Mouse (Mus musculus): ENCODE data around the gene Dok3. TPM values are rescaled to one million over a fixed set of nuclear protein-coding genes. Genes with fewer than 3 reads are reported as not detected.

The Dok3 gene
- total and polyA plus RNA-seq, 3 experiments, result 1.6 to 4.3 TPM; not detected in 1

- TF ChIP-seq MYC (IDR thresholded peaks at IDR 0.05; ENCODE audit: low read depth, low read length), result no peak
- no peak for TF ChIP-seq ELF1 (IDR thresholded peaks at IDR 0.05; ENCODE audit: low read depth, low read length)
- peak; percentile 56; the same call in 1 of the 2 replicates for TF ChIP-seq TCF12 (IDR thresholded peaks at IDR 0.05; ENCODE audit: low read depth, low read length)
- TF ChIP-seq HCFC1 (IDR thresholded peaks at IDR 0.05; ENCODE audit: low read depth, low read length), result no peak
- no peak for TF ChIP-seq CHD2 (IDR thresholded peaks at IDR 0.05; ENCODE audit: low read length)
- peak; percentile 61 for TF ChIP-seq MYB (IDR thresholded peaks at IDR 0.05; ENCODE audit: low read depth, low read length)
- TF ChIP-seq POLR2AphosphoS5 (IDR thresholded peaks at IDR 0.05; ENCODE audit: borderline replicate concordance, low read depth, low read length), result no peak
- TF ChIP-seq KAT2A (conservative IDR thresholded peaks at IDR 0.05; ENCODE audit: low read depth, low read length), result no peak
- TF ChIP-seq SMC3 (IDR thresholded peaks at IDR 0.05; ENCODE audit: low read depth, low read length), result 0 out of 2 replicates have a peak, but pooled peaks have one; percentile 2
- peak; percentile 31; the same call in 1 of the 2 replicates for TF ChIP-seq NRF1 (IDR thresholded peaks at IDR 0.05; ENCODE audit: insufficient read depth, low read depth, low read length, poor library complexity, severe bottlenecking)
- peak; percentile 40 for TF ChIP-seq SIN3A (IDR thresholded peaks at IDR 0.05; ENCODE audit: low read length)
- TF ChIP-seq BHLHE40 (IDR thresholded peaks at IDR 0.05; ENCODE audit: borderline replicate concordance, low read depth, low read length), result no peak
- TF ChIP-seq USF1 (IDR thresholded peaks at IDR 0.05; ENCODE audit: low read depth, low read length), result no peak
- TF ChIP-seq USF2 (IDR thresholded peaks at IDR 0.05; ENCODE audit: borderline replicate concordance in 1 of 2, insufficient read depth in 1 of 2, low read depth in 1 of 2, low read length in 2 of 2), result no peak
- peak; percentile 78 for TF ChIP-seq TBP (IDR thresholded peaks at IDR 0.05; ENCODE audit: low read depth, low read length)
- no peak for TF ChIP-seq E2F4 (IDR thresholded peaks at IDR 0.05; ENCODE audit: borderline replicate concordance, low read depth, low read length)
- TF ChIP-seq ZC3H11A (IDR thresholded peaks at IDR 0.05; ENCODE audit: low read depth, low read length), result no peak
- no peak for TF ChIP-seq RAD21 (IDR thresholded peaks at IDR 0.05; ENCODE audit: low read depth, low read length)
- TF ChIP-seq GABPA (IDR thresholded peaks at IDR 0.05; ENCODE audit: low read depth, low read length), result no peak
These were observed 993 bp downstream of the Dok3 start (continued) for GRCm38 (mm10) chr13:55527834-55528772.

GRCm38 (mm10) chr13:55527212-55527611, 1.9 kb downstream of the Dok3 start:
- peak overlapping the region; percentile 63; the same call in 1 of the 2 replicates for H3K27ac ChIP-seq (ENCODE audit: control insufficient read depth, low read depth, low read length)
- H3K36me3 ChIP-seq (ENCODE audit: control insufficient read depth in 1 of 2, insufficient read depth in 2 of 2, low read length in 2 of 2), result peaks cover 2 to 18% of the 10 kb centered on the region in 2 experiments; a peak in 3 of 4 replicates
- no peaks in the 10 kb centered on the region for H3K79me2 ChIP-seq (ENCODE audit: control insufficient read depth, insufficient read depth, low read length, poor library complexity)
- H3K4me1 ChIP-seq (ENCODE audit: control insufficient read depth in 1 of 2, insufficient read depth in 2 of 2, low read length in 2 of 2), result peaks cover 0 to 31% of the 10 kb centered on the region in 2 experiments; a peak in 3 of 4 replicates
- no peaks in the 10 kb centered on the region for H3K27me3 ChIP-seq (ENCODE audit: control insufficient read depth in 1 of 2, insufficient read depth in 2 of 2, low read length in 2 of 2)
- H3K9ac ChIP-seq (ENCODE audit: control insufficient read depth, low read depth, low read length, poor library complexity, severe bottlenecking), result no peak overlapping the region
- no peaks in the 10 kb centered on the region for H3K9me3 ChIP-seq (replicated peaks; ENCODE audit: insufficient read depth, low read length)
- no peak for DNase-seq (ENCODE audit: low read depth, low spot score)
- TF ChIP-seq NRF1 (IDR thresholded peaks at IDR 0.05; ENCODE audit: insufficient read depth, low read depth, low read length, poor library complexity, severe bottlenecking) (no peak), TAL1 (IDR thresholded peaks at IDR 0.05; ENCODE audit: low read length) (no peak), MYC (IDR thresholded peaks at IDR 0.05; ENCODE audit: low read depth, low read length) (no peak), TCF12 (IDR thresholded peaks at IDR 0.05; ENCODE audit: low read depth, low read length) (no peak), NELFE (IDR thresholded peaks at IDR 0.05; ENCODE audit: low read depth, low read length) (no peak), EP300 (IDR thresholded peaks at IDR 0.05; ENCODE audit: low read depth in 1 of 2, low read length in 2 of 2) (no peak), JUND (IDR thresholded peaks at IDR 0.05; ENCODE audit: low read depth, low read length) (no peak), GABPA (IDR thresholded peaks at IDR 0.05; ENCODE audit: low read depth, low read length) (no peak), CHD2 (IDR thresholded peaks at IDR 0.05; ENCODE audit: low read length) (no peak), ZKSCAN1 (IDR thresholded peaks at IDR 0.05; ENCODE audit: low read depth, low read length) (no peak), KAT2A (conservative IDR thresholded peaks at IDR 0.05; ENCODE audit: low read depth, low read length) (no peak), USF2 (IDR thresholded peaks at IDR 0.05; ENCODE audit: borderline replicate concordance in 1 of 2, insufficient read depth in 1 of 2, low read depth in 1 of 2, low read length in 2 of 2) (no peak), RCOR1 (IDR thresholded peaks at IDR 0.05; ENCODE audit: low read depth, low read length) (no peak), POLR2AphosphoS5 (IDR thresholded peaks at IDR 0.05; ENCODE audit: borderline replicate concordance, low read depth, low read length) (no peak), MAZ (IDR thresholded peaks at IDR 0.05; ENCODE audit: low read depth, low read length) (no peak), MYB (IDR thresholded peaks at IDR 0.05; ENCODE audit: low read depth, low read length) (no peak), CTCF (IDR thresholded peaks at IDR 0.05 in 2 of 3, conservative IDR thresholded peaks at IDR 0.05 in 1 of 3; ENCODE audit: control insufficient read depth in 1 of 3, insufficient read depth in 1 of 3, low read depth in 2 of 3, low read length in 3 of 3, poor library complexity in 1 of 3, severe bottlenecking in 1 of 3) (no peak), MEF2A (IDR thresholded peaks at IDR 0.05; ENCODE audit: extremely low read depth, insufficient replicate concordance, low read depth, low read length, poor library complexity, severe bottlenecking) (no peak)
- H3K4me3 ChIP-seq (ENCODE audit: control insufficient read depth in 1 of 2, insufficient read depth in 1 of 2, low read depth in 2 of 2, low read length in 2 of 2), result no peak overlapping the region

Measured in MEL (cell line).